Mouse (Mus musculus) liver, embryonic 15.5 days (tissue): Measurements from ENCODE around the gene Aff4. TPM values are rescaled to one million over a fixed set of nuclear protein-coding genes. Genes with fewer than 3 reads are reported as not detected.
A peak's percentile ranks its signal among the peaks of the same experiment; 100 is the strongest.
"Not testable (repeated sequence)": the region's sequence is repeated elsewhere in the genome, so short reads cannot be mapped to it uniquely, and the experiment has no call there.

Experiments
- ATAC-seq: fragments of 200-750 bp; cut with Nextera tagmentation; 2 replicates; pipeline ENCODE4 v1.8.0; 2017; ENCODE audit warnings: moderate number of reproducible peaks, mild to moderate bottlenecking, moderate library complexity; ENCODE audit not compliant: insufficient read depth
- H3K27ac ChIP-seq: fragments of 300-500 bp; sonication (generic); replicated peaks from 2 replicates; pipeline ENCODE4 v1.5.1; 2015; ENCODE audit warnings: mild to moderate bottlenecking, inconsistent platforms
- H3K27me3 ChIP-seq: fragments of 300-500 bp; sonication (generic); 2 replicates; pipeline ENCODE4 v1.6.1; 2015; ENCODE audit warnings: mild to moderate bottlenecking, inconsistent platforms
- H3K36me3 ChIP-seq: fragments of 300-500 bp; sonication (generic); replicated peaks from 2 replicates; pipeline ENCODE4 v1.6.1; 2015; ENCODE audit warnings: moderate library complexity, mild to moderate bottlenecking, inconsistent platforms
- H3K4me1 ChIP-seq: fragments of 300-500 bp; sonication (generic); replicated peaks from 2 replicates; pipeline ENCODE4 v1.6.1; 2015; ENCODE audit warnings: inconsistent platforms
- H3K4me2 ChIP-seq: fragments of 300-500 bp; sonication (generic); 2 replicates; pipeline ENCODE4 v1.6.1; 2015; ENCODE audit warnings: moderate library complexity, mild to moderate bottlenecking, inconsistent platforms
- H3K4me3 ChIP-seq: fragments of 300-500 bp; sonication (generic); replicated peaks from 2 replicates; pipeline ENCODE4 v1.5.1; 2015; ENCODE audit warnings: mild to moderate bottlenecking, inconsistent platforms
- H3K9ac ChIP-seq: fragments of 300-500 bp; sonication (generic); 2 replicates; pipeline ENCODE4 v1.6.1; 2015; ENCODE audit warnings: moderate library complexity, mild to moderate bottlenecking, inconsistent platforms
- H3K9me3 ChIP-seq: fragments of 300-500 bp; sonication (generic); replicated peaks from 2 replicates; pipeline ENCODE4 v1.6.1; 2016; ENCODE audit warnings: inconsistent platforms
- WGBS: fragments of 180-500 bp; shearing (Covaris S2); methylation state at CpG from one replicate; pipeline ENCODE4 v1.1.7; 2015; ENCODE audit warnings: mixed read lengths; ENCODE audit not compliant: insufficient replicate concordance; 5-methylcytosine and 5-hydroxymethylcytosine counted together
- polyA plus RNA-seq: library from polyadenylated mRNA; unstranded; fragments of >200 nt; fragmentation: Nextera tagmentation; extraction: Ambion mirVana; gene quantifications from 2 replicates; pipeline ENCODE4 v1.2.1, GENCODE M21; 2015

Aff4 gene
- 8.0 and 9.7 TPM in 2 replicates for polyA plus RNA-seq

DNA sequence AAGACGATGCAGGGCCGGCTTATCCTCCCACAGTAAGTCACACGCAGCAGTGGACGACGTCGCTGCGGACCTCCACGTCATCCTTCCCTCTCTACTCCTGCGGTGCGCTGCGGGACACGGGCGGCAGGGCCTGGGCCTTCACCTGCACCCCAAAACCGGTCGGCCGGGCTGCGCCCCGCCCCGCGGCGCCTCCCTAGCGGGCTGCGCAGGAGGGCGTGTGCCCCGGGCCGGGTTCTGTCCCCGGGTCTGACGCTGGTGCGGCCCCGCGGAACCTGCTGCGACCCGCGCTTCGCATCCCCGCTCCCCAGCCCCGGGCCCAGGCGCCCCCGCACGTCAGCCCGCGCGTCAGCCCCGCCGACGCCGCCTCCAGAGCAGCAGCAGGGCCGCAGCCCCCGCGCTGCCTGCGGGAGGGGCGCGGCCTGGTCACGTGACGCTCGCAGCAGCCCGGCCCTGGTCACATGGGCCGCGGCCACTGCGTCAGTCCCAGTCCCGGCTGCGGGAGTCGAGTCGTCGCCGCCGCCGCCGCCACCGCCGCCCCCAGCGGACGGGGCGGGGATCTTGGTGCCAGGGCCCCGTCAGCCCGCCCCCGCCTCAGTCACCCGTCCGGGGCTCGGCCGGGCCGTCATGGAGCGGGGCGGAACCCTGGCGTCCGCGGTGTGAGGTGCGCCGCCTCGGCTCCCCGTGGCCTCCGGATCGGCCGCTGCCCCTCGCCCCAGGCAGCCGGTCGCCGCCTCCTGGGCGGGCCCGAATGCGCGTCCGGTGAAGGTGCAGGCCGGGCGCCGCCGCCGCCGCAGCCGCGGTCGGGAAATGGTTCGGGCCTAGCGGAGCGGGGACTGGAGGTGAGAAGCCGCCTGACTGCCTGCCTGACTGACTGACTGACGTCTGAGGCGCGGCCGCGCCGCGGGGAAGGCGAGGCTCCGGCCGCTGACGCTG is at the start of gene Aff4:
Gene Aff4 (plus strand): TSS at position 543 of the 933 bp plus-strand sequence.
- peak within 1 kb of the TSS; percentile 91 for H3K9ac ChIP-seq
- peak within 1 kb of the TSS; percentile 97 for H3K27ac ChIP-seq
- H3K4me1 ChIP-seq, result peaks cover 25% of the 10 kb centered on the region
- peaks cover 11% of the 10 kb centered on the region; the same call in 1 of the 2 replicates for H3K27me3 ChIP-seq
- H3K36me3 ChIP-seq, result no peaks in the 10 kb centered on the region
- WGBS, result under 1% methylated on average over 126 of the region's 127 CpGs
- peak within 1 kb of the TSS; percentile 94 for H3K4me3 ChIP-seq
- peak; percentile 93 for ATAC-seq
- no peaks in the 10 kb centered on the region for H3K9me3 ChIP-seq
- peak within 1 kb of the TSS; percentile 94 for H3K4me2 ChIP-seq

DNA sequence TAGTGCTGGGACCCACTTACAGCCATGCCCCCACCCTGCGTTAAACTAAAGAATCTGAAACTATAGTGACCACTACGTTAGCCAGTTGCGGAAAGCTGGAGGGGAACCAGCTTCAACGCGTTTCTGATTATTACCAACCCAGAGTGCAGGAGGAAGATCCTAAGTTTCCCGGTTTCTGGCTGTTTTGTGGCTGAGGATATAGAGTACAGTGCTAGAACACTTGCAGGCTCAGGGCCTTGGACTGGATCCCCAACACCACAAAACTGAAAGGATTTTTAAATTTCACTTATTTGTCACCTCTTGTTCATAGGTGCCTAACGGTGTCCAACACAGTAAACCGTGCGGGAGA is 49.5 kb upstream of the Aff4 start:
- peak overlapping the region; percentile 87 for H3K4me2 ChIP-seq
- H3K4me1 ChIP-seq, result peaks cover 37% of the 10 kb centered on the region
- peaks cover 3% of the 10 kb centered on the region; the same call in 1 of the 2 replicates for H3K36me3 ChIP-seq
- H3K9me3 ChIP-seq, result no peaks in the 10 kb centered on the region
- no peaks in the 10 kb centered on the region for H3K27me3 ChIP-seq
- no peak for ATAC-seq
- peak overlapping the region; percentile 99 for H3K27ac ChIP-seq
- peak overlapping the region; percentile 98 for H3K9ac ChIP-seq
- 45% methylated on average over 9 of the region's 9 CpGs for WGBS
- peak overlapping the region; percentile 99 for H3K4me3 ChIP-seq

DNA sequence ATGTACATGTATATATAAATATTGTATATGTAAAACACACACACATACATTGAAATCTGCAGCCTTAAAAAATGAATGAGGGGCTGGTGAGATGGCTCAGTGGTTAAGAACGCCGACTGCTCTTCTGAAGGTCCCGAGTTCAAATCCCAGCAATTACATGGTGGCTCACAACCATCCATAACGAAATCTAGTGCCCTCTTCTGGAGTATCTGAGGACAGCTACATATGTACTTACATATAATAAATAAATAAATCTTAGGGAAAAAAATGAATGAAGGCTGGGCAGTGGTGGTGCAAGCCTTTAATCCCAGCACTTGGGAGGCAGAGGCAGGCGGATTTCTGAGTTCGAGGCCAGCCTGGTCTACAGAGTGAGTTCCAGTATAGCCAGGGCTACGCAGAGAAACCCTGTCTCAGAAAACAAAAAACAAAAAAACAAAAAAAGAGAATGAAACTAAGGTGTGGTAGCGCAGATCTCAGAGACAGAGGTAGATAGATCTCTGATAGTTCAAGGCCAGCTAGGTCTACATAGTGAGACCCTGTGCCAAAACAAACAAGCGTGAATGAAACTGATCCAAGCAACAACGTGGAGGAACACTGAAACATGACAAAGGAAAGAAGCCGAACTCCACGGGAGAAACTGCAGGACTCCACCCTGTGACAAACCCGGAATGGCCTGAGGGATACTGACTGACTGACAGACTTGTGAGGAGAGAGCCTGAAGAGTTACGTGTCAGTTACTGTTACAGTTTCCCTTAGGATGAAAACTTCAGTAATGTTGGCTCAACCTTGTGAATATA is 46.4 kb upstream of the Aff4 start:
- peaks cover 27% of the 10 kb centered on the region for H3K4me1 ChIP-seq
- H3K4me2 ChIP-seq, result no peak overlapping the region
- H3K27me3 ChIP-seq, result no peaks in the 10 kb centered on the region; the same call in 1 of the 2 replicates
- no peaks in the 10 kb centered on the region for H3K9me3 ChIP-seq
- 75% methylated on average over 14 of the region's 14 CpGs for WGBS
- H3K27ac ChIP-seq, result no peak overlapping the region
- no peak for ATAC-seq
- H3K4me3 ChIP-seq, result no peak overlapping the region
- no peak overlapping the region for H3K9ac ChIP-seq
- no peaks in the 10 kb centered on the region for H3K36me3 ChIP-seq

- ATAC-seq, result no peak
- Histone ChIP-seq H3K9me3 (no peaks in the 10 kb centered on the region), H3K36me3 (no peaks in the 10 kb centered on the region), H3K4me1 (peaks cover 14% of the 10 kb centered on the region; the same call in 1 of the 2 replicates), H3K9ac (no peak overlapping the region), H3K27me3 (no peaks in the 10 kb centered on the region; the same call in 1 of the 2 replicates), H3K27ac (no peak overlapping the region), H3K4me3 (no peak overlapping the region), H3K4me2 (no peak overlapping the region)
- WGBS, result 40% methylated on average over 2 of the region's 2 CpGs
Observed at GRCm38 (mm10) chr11:53306965-53307364, 43.7 kb upstream of the Aff4 start.

DNA sequence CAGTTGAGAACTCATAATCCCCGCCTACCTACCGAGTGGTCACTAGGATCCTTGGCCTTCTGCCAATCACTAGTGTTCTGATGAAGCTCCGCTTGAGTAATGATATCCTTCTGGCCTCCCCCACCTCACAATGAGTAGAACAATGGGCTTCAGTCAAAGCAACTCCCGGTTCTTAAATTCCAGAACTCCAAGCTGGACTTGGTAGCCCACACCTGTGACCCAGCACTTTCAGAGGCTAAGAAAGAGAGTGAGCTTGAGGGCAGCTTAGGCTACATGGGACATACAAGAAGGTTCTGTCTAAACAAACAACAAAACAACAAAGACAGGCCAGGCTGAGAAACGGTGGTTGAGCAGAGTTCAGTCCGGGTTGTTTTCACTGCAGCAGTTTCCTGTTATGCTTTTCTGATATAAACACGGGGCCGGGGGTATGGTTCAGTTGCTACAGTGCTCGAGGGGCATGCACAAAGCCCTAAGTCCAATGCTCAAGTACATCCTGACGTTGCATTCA is 43.0 kb upstream of the Aff4 start:
- Histone ChIP-seq H3K36me3 (no peaks in the 10 kb centered on the region), H3K4me1 (peaks cover 14% of the 10 kb centered on the region; the same call in 1 of the 2 replicates), H3K4me3 (no peak overlapping the region), H3K9ac (no peak overlapping the region), H3K27me3 (no peaks in the 10 kb centered on the region; the same call in 1 of the 2 replicates), H3K27ac (0 out of 2 replicates have a peak overlapping the region, but pooled peaks have one; percentile 48), H3K4me2 (no peak overlapping the region), H3K9me3 (no peaks in the 10 kb centered on the region)
- ATAC-seq, result no peak
- 35% methylated on average over 10 of the region's 10 CpGs for WGBS

GRCm38 (mm10) chr11:53308251-53308864 is 42.3 kb upstream of the Aff4 start:
- Histone ChIP-seq H3K4me1 (peaks cover 14% of the 10 kb centered on the region; the same call in 1 of the 2 replicates), H3K27me3 (no peaks in the 10 kb centered on the region; the same call in 1 of the 2 replicates), H3K4me2 (no peak overlapping the region), H3K9ac (no peak overlapping the region), H3K36me3 (no peaks in the 10 kb centered on the region), H3K9me3 (no peaks in the 10 kb centered on the region), H3K27ac (peak overlapping the region; percentile 48), H3K4me3 (no peak overlapping the region)
- ATAC-seq, result no peak

GRCm38 (mm10) chr11:53308884-53309310 is 41.7 kb upstream of the Aff4 start:
- Histone ChIP-seq H3K36me3 (no peaks in the 10 kb centered on the region), H3K4me3 (no peak overlapping the region), H3K4me1 (peaks cover 14% of the 10 kb centered on the region; the same call in 1 of the 2 replicates), H3K27me3 (no peaks in the 10 kb centered on the region; the same call in 1 of the 2 replicates), H3K27ac (peak overlapping the region; percentile 48), H3K4me2 (no peak overlapping the region), H3K9me3 (no peaks in the 10 kb centered on the region), H3K9ac (no peak overlapping the region)
- 40% methylated on average over 2 of the region's 2 CpGs for WGBS
- ATAC-seq, result peak; percentile 31; the same call in 1 of the 2 replicates

DNA sequence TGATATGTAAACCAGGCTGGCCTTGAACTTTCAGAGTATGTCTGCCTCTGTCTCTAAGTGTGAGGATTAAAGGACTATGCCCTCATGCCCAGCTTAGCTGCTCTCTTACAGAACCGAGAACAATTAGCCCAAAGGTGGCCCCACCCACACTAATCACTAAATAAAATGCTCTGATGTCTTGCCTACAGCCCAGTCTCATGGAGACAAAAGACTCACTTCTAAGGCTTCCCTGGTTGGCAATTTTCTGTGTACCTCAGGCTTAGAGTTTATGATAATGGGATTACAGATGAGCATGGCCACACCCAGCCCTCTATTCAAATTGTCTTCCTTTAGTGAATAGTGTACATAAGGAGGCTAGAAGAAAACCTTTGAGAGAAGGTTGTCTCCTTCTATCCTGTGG is 39.2 kb upstream of the Aff4 start:
- no peak overlapping the region for H3K27ac ChIP-seq
- H3K9ac ChIP-seq, result no peak overlapping the region
- H3K27me3 ChIP-seq, result no peaks in the 10 kb centered on the region; the same call in 1 of the 2 replicates
- no peaks in the 10 kb centered on the region for H3K9me3 ChIP-seq
- WGBS, result 56% methylated on average over 1 of the region's 1 CpGs
- H3K4me1 ChIP-seq, result peaks cover 18% of the 10 kb centered on the region; the same call in 1 of the 2 replicates
- no peak for ATAC-seq
- H3K36me3 ChIP-seq, result no peaks in the 10 kb centered on the region
- no peak overlapping the region for H3K4me3 ChIP-seq
- H3K4me2 ChIP-seq, result no peak overlapping the region

GRCm38 (mm10) chr11:53312823-53313222 is 37.8 kb upstream of the Aff4 start:
- not testable (repeated sequence) for H3K27ac ChIP-seq, ATAC-seq, H3K4me3 ChIP-seq, H3K27me3 ChIP-seq, H3K9me3 ChIP-seq, H3K4me2 ChIP-seq, H3K9ac ChIP-seq, H3K36me3 ChIP-seq
- peaks cover 15% of the 10 kb centered on the region; the same call in 1 of the 2 replicates for H3K4me1 ChIP-seq
- WGBS, result 31% methylated on average over 1 of the region's 1 CpGs

GRCm38 (mm10) chr11:53314770-53315173 is 35.9 kb upstream of the Aff4 start:
- no peaks in the 10 kb centered on the region for H3K27me3 ChIP-seq
- 7% methylated on average over 1 of the region's 1 CpGs for WGBS
- H3K9me3 ChIP-seq, result no peaks in the 10 kb centered on the region
- H3K4me2 ChIP-seq, result no peak overlapping the region
- H3K36me3 ChIP-seq, result no peaks in the 10 kb centered on the region
- H3K4me1 ChIP-seq, result 0 out of 2 replicates have a peak, but pooled peaks cover 4% of the 10 kb centered on the region
- H3K9ac ChIP-seq, result no peak overlapping the region
- no peak overlapping the region for H3K4me3 ChIP-seq
- no peak overlapping the region for H3K27ac ChIP-seq
- ATAC-seq, result 0 out of 2 replicates have a peak, but pooled peaks have one; percentile 12
